Mouse (Mus musculus) stomach, embryonic 14.5 days (tissue): ENCODE measurements at regions not wholly inside any gene's neighbourhood (a gene's known extent, or its start where the extent isn't known, plus 50 kb on each side); places are given as distances from the start of the nearest gene placed in this dataset.

Experiments used
- ATAC-seq: fragments of 200-750 bp; cut with Nextera tagmentation; 2 replicates; pipeline ENCODE4 v1.8.0; 2017; ENCODE audit warnings: low read depth, moderate TSS enrichment; ENCODE audit not compliant: insufficient number of reproducible peaks, insufficient read depth, low FRiP score
- H3K27ac ChIP-seq: fragments of 300-500 bp; sonication (generic); 2 replicates; pipeline ENCODE4 v1.5.1; 2014; ENCODE audit warnings: mild to moderate bottlenecking, low read length, moderate library complexity, mixed read lengths
- H3K27me3 ChIP-seq: fragments of 300-500 bp; sonication (generic); 2 replicates; pipeline ENCODE4 v1.6.1; 2014; ENCODE audit warnings: low read length, control low read depth, mixed read lengths; ENCODE audit not compliant: control insufficient read depth, insufficient read depth
- H3K36me3 ChIP-seq: fragments of 300-500 bp; sonication (generic); 2 replicates; pipeline ENCODE4 v1.6.1; 2014; ENCODE audit warnings: mild to moderate bottlenecking, control low read depth, low read length, moderate library complexity, mixed read lengths; ENCODE audit not compliant: control insufficient read depth, insufficient read depth
- H3K4me1 ChIP-seq: fragments of 300-500 bp; sonication (generic); 2 replicates; pipeline ENCODE4 v1.6.1; 2014; ENCODE audit warnings: low read length, control low read depth, mixed read lengths; ENCODE audit not compliant: control insufficient read depth, insufficient read depth
- H3K4me2 ChIP-seq: fragments of 300-500 bp; sonication (generic); replicated peaks from 2 replicates; pipeline ENCODE4 v1.6.1; 2014; ENCODE audit warnings: low read depth, low read length, control low read depth
- H3K4me3 ChIP-seq: fragments of 300-500 bp; sonication (generic); 2 replicates; pipeline ENCODE4 v1.5.1; 2014; ENCODE audit warnings: low read depth, low read length, control low read depth
- H3K9ac ChIP-seq: fragments of 300-500 bp; sonication (generic); replicated peaks from 2 replicates; pipeline ENCODE4 v1.6.1; 2014; ENCODE audit warnings: low read depth, mild to moderate bottlenecking, control low read depth, low read length, moderate library complexity, mixed read lengths
- H3K9me3 ChIP-seq: fragments of 300-500 bp; sonication (generic); 2 replicates; pipeline ENCODE4 v1.6.1; 2016; ENCODE audit warnings: low read depth, low read length, control low read depth; ENCODE audit not compliant: control insufficient read depth
- WGBS: fragments of 180-500 bp; shearing (Covaris S2); extraction: QIAGEN DNeasy Blood & Tissue Kit; methylation state at CpG from one replicate; pipeline ENCODE4 v1.1.7; 2014; 5-methylcytosine and 5-hydroxymethylcytosine counted together

GRCm38 (mm10) chr7:72696736-72697135, 390.3 kb upstream of the Mctp2 start:
- Histone ChIP-seq H3K4me3 (no peak overlapping the region), H3K27me3 (no peaks in the 10 kb centered on the region), H3K27ac (no peak overlapping the region), H3K4me1 (no peaks in the 10 kb centered on the region), H3K9ac (no peak overlapping the region), H3K9me3 (no peaks in the 10 kb centered on the region), H3K36me3 (no peaks in the 10 kb centered on the region), H3K4me2 (no peak overlapping the region)
- ATAC-seq = no peak
- WGBS = 67% methylated on average over 3 of the region's 3 CpGs

DNA sequence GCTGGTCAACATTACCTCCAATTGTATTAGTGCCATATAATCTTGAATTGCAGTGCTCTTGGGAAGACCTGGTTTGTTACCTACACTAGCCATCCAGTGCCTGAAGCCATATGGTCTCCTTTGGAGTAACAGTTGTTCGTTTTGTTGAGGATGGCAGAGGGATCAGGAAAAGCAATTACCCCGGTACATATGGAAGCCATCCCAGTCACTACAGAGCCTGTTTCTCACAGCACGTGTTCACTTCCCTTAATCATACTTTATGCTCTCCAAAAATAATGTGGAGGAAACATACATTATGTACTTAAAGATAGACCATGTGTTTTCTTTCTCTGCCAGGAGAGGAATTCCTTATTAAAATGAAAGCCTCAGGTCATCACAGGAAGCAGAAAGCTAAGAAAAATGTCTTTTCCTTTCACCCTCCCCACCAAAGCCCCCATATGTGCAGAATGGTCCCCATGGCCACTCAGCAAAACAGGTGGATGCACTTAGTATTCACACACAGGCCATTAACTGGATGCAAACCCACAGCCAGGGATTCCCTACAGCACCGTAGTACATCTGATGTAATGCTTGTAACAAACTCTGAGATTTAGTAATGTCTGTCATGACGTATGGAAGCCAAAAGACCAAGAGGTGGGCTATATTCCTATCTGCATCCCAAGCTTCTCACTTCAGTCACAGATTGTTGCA, 397.4 kb upstream of the Mctp2 start:
- H3K4me3 ChIP-seq = no peak overlapping the region
- no peak overlapping the region for H3K4me2 ChIP-seq
- no peak for ATAC-seq
- H3K27ac ChIP-seq = no peak overlapping the region
- 47% methylated on average over 5 of the region's 5 CpGs for WGBS
- H3K36me3 ChIP-seq = no peaks in the 10 kb centered on the region
- no peaks in the 10 kb centered on the region for H3K9me3 ChIP-seq
- no peaks in the 10 kb centered on the region for H3K27me3 ChIP-seq
- H3K9ac ChIP-seq = no peak overlapping the region
- no peaks in the 10 kb centered on the region for H3K4me1 ChIP-seq

DNA sequence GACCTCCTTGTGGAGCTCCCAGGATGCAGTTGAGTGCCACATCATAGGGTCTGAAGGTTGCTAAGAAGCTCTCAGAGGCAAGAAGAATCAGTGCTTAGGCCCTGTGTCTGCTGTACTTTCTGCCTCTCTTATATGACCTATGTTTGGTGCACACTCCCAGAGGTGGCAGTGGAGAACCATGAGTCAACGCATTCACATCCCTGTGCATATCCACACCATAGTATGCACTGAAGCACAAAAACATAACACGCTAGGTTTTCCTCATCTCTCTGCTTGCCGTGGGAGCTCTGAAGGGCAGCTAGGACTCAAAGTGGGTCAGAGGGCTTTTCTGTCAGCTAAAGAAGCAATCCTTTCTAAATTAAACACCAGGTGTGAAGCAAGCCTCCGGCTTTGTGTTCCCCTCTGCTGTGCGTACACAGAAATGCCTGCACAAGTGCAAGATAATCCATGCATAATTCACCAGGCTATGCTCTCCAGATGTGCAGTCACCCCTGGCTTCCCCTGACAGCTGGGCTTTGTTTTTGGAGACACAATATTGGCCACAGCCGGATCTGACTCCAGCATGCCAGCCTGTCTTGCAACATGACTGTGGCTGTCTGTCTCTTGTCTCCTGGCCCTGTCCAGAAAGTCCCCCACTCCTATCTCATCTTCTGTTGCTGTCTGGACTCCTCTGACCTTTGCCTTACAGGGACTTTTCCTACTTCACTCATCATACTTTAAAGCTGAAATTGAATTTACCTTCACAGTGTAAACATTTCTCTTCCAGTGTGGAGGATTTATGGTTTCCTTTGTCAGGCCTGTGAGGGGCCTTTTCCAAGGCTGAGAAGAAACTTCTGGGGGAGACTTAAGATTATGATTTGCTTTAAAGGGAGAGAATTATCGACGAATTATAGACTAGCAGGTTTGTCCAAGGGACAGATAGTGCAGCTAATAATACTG, 405.1 kb upstream of the Mctp2 start:
- ATAC-seq = peak; percentile 71; the same call in 1 of the 2 replicates
- no peaks in the 10 kb centered on the region for H3K36me3 ChIP-seq
- H3K9ac ChIP-seq = no peak overlapping the region
- no peak overlapping the region for H3K4me3 ChIP-seq
- peak overlapping the region; percentile 80; the same call in 1 of the 2 replicates for H3K27ac ChIP-seq
- no peaks in the 10 kb centered on the region for H3K9me3 ChIP-seq
- 27% methylated on average over 8 of the region's 8 CpGs for WGBS
- H3K4me1 ChIP-seq = peaks cover 3% of the 10 kb centered on the region; the same call in 1 of the 2 replicates
- no peaks in the 10 kb centered on the region for H3K27me3 ChIP-seq
- no peak overlapping the region for H3K4me2 ChIP-seq

DNA sequence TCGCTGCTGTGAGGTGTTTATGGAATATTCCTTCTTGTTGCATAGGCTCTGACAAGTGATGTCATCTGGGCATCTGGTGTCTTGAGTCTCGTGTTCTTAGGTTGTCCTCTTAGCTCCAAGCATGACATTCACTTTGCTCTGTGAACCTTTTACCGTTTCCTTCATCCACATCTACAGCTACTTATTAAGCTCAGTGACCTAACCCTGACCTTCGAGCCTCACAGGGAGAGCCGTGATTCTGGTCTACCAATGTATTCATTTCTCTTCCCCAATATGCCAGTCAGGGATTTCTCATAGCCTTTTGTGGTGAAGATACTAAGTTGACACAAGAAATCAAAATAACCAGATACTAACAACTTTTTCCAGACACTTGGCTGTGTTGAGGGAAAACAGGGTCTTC, 409.0 kb upstream of the Mctp2 start:
- Histone ChIP-seq H3K4me1 (peaks cover 3% of the 10 kb centered on the region; the same call in 1 of the 2 replicates), H3K27me3 (no peaks in the 10 kb centered on the region), H3K9me3 (no peaks in the 10 kb centered on the region), H3K4me3 (no peak overlapping the region), H3K4me2 (no peak overlapping the region), H3K36me3 (no peaks in the 10 kb centered on the region), H3K27ac (no peak overlapping the region), H3K9ac (no peak overlapping the region)
- ATAC-seq = no peak
- WGBS = 69% methylated on average over 5 of the region's 5 CpGs

DNA sequence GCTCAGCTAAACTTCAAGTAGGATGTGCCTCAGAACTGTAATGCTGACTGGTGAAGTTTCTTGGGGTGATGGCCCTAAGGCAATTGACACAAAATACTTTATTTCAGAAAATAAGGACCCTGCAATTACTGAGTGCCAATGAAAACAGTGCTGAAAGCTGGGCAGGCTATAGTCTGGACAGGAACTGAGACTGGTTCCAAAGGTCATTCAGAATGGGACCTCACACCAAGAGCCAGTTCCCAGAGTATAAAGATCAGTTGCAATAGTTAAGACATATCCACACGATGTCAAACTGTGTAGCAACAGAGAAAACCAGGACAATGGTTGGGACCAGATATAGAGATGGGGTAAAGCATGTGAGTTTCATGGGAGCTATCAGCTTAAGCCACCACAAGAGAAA, 409.6 kb upstream of the Mctp2 start:
- Histone ChIP-seq H3K9ac (no peak overlapping the region), H3K9me3 (no peaks in the 10 kb centered on the region), H3K27ac (no peak overlapping the region), H3K4me1 (peaks cover 3% of the 10 kb centered on the region; the same call in 1 of the 2 replicates), H3K36me3 (no peaks in the 10 kb centered on the region), H3K27me3 (no peaks in the 10 kb centered on the region), H3K4me3 (no peak overlapping the region), H3K4me2 (no peak overlapping the region)
- ATAC-seq = no peak
- WGBS = 80% methylated on average over 1 of the region's 1 CpGs

- Histone ChIP-seq H3K36me3 (no peaks in the 10 kb centered on the region), H3K4me1 (no peaks in the 10 kb centered on the region), H3K27me3 (no peaks in the 10 kb centered on the region), H3K4me2 (no peak overlapping the region), H3K9ac (no peak overlapping the region), H3K4me3 (no peak overlapping the region), H3K27ac (no peak overlapping the region), H3K9me3 (no peaks in the 10 kb centered on the region)
- no peak for ATAC-seq
- WGBS = 65% methylated on average over 9 of the region's 9 CpGs
These were observed 419.9 kb upstream of the Mctp2 start for GRCm38 (mm10) chr7:72726214-72726854.

GRCm38 (mm10) chr7:72737792-72738191, 431.4 kb upstream of the Mctp2 start:
- 71% methylated on average over 8 of the region's 8 CpGs for WGBS
- H3K4me3 ChIP-seq = no peak overlapping the region
- no peak overlapping the region for H3K4me2 ChIP-seq
- no peaks in the 10 kb centered on the region for H3K27me3 ChIP-seq
- ATAC-seq = no peak
- H3K9me3 ChIP-seq = no peaks in the 10 kb centered on the region
- no peak overlapping the region for H3K27ac ChIP-seq
- peaks cover 10% of the 10 kb centered on the region; the same call in 1 of the 2 replicates for H3K4me1 ChIP-seq
- no peak overlapping the region for H3K9ac ChIP-seq
- H3K36me3 ChIP-seq = no peaks in the 10 kb centered on the region

DNA sequence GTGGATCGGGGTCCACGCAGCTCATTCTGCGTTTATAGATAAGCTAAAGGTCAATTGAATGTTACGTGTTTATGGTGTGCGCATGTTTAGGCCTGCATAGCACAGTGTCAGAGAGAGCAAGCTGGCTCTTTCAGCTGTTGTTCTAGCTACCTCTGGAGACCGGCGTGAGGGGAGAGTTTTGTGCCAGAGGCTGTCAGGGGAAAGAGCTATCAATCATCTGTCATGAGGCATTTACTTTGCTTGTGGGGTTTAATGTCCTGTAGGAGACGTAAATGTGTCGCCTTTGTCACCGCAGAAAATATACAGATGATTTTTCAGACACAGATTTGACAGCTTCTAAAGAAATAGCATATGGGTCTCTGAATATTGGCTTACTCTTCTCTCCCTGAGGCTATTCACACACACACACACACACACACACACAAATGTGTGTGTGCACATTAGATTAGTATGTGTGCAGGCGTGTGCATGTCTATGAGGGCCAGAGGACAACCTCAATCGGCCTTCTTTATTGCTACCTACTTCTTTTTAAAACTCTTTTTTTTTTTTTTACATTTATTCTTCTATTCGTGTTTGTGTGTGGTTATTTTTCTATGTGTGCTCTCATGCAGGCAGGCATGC, 432.0 kb upstream of the Mctp2 start:
- H3K27ac ChIP-seq = no peak overlapping the region; the same call in 1 of the 2 replicates
- H3K9ac ChIP-seq = no peak overlapping the region
- 35% methylated on average over 13 of the region's 13 CpGs for WGBS
- peaks cover 10% of the 10 kb centered on the region; the same call in 1 of the 2 replicates for H3K4me1 ChIP-seq
- no peak overlapping the region for H3K4me3 ChIP-seq
- no peaks in the 10 kb centered on the region for H3K27me3 ChIP-seq
- no peaks in the 10 kb centered on the region for H3K36me3 ChIP-seq
- no peaks in the 10 kb centered on the region for H3K9me3 ChIP-seq
- no peak overlapping the region for H3K4me2 ChIP-seq
- no peak for ATAC-seq
